Mouse (Mus musculus) inflammation-experienced regulatory T-cells, adult 16 weeks (primary cell): ENCODE results near the gene Gm8068. TPM values are rescaled to one million over a fixed set of nuclear protein-coding genes. Genes with fewer than 3 reads are reported as not detected.

Source experiments
- polyA plus RNA-seq: library from polyadenylated mRNA; unstranded; fragments of 100-300 nt; shearing (Covaris generic); gene quantifications from one replicate; pipeline ENCODE4 v1.2.1, GENCODE M21; 2017

Gene Gm8068
- polyA plus RNA-seq, result not detected

DNA sequence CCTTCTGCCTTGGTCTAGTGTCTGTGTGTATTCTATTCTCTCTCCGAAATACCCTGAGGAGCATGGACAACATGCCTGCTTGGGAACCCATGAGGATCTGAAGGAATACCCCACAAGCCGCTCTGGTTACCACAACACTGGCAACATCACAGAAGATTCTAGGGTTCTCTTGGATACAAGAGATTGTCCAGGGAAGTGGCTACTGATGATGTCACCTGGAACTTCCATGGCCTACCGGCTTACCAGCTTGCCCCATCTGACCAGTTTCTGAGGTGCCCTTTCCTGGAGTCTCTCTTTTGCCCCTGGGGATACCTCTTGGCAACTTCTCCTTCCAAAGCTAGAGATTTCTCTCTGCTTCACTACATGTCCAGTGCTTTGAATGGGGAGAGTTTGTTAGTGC, at the start of gene Gm8068:
TSS of gene Gm8068 (minus strand) at position 101 of the 400 bp plus-strand sequence.

DNA sequence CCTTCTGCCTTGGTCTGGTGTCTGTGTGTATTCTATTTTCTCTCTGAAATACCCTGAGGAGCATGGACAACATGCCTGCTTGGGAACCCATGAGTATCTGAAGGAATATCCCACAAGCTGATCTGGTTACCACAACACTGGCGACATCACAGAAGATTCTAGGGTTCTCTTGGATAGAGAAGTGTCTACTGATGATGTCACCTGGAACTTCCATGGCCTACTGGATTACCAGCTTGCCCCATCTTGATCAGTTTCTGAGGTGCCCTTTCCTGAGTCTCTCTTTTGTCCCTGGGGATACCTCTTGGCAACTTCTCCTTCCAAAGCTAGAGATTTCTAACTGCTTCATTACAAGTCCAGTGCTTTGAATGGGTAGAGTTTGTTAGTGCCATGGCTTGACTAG, 48.8 kb upstream of the Gm8068 start, which contains the start of gene Gm7929:
TSS of gene Gm7929 (minus strand) at position 101 of the 400 bp plus-strand sequence.

Other genes with a start within 250 kb of the Gm8068 start
- gene Gm7954, start 248.4 kb downstream of the Gm8068 start, polyA plus RNA-seq, result not detected
- not detected for gene Gm3486, start 212.4 kb downstream of the Gm8068 start, polyA plus RNA-seq
- not detected for gene Gm7970, start 146.3 kb downstream of the Gm8068 start, polyA plus RNA-seq
- not detected for gene 1700049E17Rik2, start 128.7 kb downstream of the Gm8068 start, polyA plus RNA-seq
- gene Gm3072, start 77.3 kb downstream of the Gm8068 start, polyA plus RNA-seq, result not detected
- not detected for gene Gm3676, start 55.4 kb downstream of the Gm8068 start, polyA plus RNA-seq
- gene Gm7929, start 48.7 kb upstream of the Gm8068 start, polyA plus RNA-seq, result not detected
- not detected for gene Gm47189, start 70.6 kb upstream of the Gm8068 start, polyA plus RNA-seq
- gene Gm7980, start 205.4 kb upstream of the Gm8068 start, polyA plus RNA-seq, result not detected
- gene 1700049E17Rik1, start 223.1 kb upstream of the Gm8068 start, polyA plus RNA-seq, result not detected
- not detected for gene 1700024B05Rik, start 242.1 kb upstream of the Gm8068 start, polyA plus RNA-seq